Mouse (Mus musculus) cerebellum, postnatal 10 days (tissue): ENCODE measurements around the gene Fbp2.
"Not testable (repeated sequence)": the region's sequence is repeated elsewhere in the genome, so short reads cannot be mapped to it uniquely, and the experiment has no call there.

Experiments used
- DNase-seq, 2 experiments: peaks; one replicate each; pipeline ENCODE4 v3.0.0; 2021; ENCODE audit warnings: mixed read lengths in 2 of 2

Fbp2 gene

DNA sequence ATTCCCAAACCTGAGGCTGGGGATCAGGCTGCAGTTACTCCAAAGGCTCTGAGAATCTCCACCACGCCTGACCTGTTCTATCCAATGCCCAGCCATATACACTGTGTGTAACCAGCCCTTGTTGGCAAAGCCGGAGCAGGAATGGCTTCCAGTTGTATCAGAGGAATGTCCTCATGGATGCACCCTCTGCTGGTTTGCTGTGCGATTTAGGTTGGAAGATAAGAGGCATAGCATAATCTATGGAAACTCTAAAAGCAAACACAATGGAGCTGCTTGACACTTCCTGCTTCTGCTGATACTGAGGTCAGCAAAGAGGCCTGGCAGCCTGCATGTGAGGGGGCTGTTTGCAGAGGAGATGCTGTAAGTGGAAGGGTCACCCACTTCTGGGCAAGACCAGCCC, 4.7 kb upstream of the Fbp2 start:
- no peak for DNase-seq

DNA sequence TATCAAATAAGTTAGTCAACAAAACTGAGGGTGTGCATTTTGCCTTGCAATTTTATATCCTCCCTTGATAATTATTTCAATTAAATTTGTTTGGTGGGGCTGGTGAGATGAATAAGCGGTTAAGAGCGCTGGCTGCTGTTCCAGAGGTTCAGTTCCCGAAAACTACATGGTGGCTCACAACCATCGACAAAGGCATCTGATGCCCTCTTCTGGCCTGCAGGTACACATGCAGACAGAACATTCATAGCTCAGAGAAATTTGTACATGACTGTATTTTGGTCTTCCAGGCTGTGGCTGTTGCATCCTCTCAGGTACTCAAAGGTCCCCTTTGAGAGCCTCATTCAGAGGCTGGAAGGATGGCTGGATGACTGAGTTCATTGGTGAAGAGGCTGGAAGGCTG, 1.8 kb upstream of the Fbp2 start:
- DNase-seq, result no peak

DNA sequence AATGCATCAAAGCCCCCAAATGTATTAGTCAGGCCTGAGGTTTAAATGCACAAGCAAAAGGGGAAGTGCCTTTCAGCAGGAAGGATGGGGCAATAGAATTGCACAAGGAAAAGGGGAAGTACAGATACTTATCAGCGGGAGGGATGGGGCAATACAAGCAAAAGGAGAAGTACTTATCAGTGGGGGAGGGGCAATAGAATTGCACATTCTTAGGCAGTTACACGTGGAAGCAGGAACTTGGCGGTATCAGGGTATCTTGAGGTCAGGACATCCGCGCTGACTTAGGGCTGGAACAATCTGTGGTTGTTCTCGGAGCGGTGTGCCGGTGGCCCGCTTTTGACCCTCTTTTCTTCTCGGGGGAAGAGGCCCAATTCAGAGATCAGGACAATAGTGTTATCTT, 1.0 kb upstream of the Fbp2 start:
- not testable (repeated sequence) for DNase-seq

DNA sequence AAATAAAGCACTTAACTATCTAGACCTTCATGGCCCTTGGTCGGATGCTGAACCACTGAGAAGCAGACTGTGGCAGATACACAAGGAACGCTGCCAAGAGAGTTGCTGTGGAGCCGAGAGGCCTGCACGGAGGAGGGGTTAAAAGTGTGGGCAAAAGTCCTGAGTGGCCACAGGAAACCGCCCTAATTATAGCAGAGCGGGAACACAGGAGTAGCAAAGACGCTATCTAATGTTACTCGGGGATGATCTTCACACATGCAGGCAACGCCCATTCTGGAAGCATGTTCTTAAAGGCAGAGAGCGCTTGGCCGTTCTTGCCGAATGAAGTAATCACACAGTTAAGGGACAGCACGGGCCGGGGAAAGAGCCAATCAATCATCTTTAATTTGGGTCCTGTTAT, 1.4 kb downstream of the Fbp2 start:
- DNase-seq, result no peak

DNA sequence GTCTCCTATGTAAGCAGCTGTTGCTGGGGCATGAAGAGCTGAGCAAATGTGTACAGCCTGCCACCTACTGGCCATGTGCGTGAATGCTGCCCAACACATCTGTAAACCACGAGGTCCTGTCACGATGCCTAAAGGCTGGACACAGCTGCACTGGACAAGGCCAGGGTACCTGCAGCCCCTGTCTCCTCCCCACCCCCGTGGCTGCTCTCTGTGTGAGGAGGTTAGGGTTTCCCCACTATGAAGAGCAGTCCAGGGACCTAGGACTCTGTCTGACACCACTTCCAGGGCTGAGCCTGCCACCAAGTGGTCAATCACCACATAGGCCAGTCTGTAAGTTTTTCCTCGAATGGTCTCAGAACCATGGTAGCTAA, 1.9 kb downstream of the Fbp2 start:
- peak; percentile 78 to 79 for DNase-seq

DNA sequence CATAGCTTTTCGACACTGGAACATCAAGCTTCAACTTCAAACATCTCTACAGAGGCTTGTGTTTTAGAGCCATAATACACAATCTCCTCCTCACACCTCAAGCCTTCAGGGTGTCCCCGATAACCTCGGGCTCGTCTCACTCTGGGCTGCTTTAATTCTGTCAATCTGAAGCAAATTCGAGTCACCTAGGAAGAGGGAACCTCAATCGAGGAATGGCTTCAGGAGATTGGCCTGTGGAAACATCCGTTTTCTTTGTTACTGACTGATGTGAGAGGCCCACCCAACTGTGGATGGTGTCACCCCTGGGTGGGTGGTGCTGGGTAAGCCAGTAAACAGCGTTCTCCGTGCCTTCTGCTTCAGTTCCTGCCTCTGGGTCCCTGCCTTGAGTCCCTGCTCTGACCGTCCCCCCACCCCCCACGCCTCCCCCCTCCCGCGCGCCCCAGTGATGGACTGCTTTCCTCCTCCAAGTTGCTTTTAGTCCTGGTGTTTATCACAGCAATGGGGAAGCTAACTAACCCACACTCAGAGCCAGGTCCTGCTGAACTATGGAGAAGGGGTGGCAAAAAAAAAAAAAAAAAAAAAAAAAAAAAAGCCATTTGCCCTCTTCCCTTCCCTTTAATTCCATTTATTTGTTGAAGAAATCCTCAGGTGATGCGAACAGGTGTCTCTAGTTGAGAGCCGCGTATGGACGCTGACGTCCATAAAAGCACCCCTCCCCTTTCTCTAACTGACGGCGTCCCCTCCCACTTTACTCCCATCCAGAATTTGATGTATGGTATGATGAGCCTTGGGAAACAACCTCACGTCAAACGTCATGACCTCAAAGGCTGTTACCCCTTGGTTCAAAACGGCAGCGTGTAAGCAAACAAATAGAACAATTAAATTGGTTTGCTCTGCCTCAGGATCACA, 2.6 kb downstream of the Fbp2 start:
- no peak for DNase-seq

DNA sequence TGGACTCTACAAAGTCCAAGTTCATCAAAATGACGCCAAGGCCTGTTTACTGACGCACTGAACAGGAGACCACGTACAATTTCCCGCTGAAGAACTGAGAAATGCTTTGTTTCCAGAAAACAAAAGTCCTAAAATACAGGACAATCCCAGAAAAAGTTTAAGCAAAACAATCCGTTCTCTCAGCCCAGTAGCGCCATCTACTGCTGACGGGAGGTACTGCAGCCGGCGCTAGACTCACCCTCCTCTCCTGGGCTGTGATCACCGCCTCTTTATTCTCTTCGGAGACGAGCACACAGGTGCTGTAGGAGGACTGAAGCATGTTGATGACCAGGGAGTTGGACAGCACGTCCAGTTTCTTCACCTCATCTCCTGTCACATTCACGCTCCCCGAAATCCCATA, 3.6 kb downstream of the Fbp2 start:
- DNase-seq, result peak; percentile 83 to 89

DNA sequence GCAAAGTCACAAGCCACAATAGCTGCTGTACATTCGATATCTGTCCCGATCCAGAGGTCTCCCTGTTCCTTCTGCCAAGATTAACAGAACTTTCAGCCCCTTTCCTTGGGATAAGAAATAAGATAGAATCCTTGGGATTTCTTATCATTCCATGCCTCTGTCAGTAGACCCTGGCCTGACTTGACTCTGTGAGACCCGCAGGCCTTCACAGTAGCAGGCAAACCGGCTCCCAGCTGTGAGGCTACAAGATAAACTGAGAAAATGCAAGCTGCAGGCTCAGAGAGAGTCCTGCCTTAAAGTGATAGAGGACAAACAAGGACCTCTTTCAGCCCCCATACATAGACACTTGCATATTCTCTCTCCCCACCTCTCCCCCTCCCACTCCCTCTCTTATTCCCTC, 24.9 kb downstream of the Fbp2 start:
- no peak for DNase-seq

DNA sequence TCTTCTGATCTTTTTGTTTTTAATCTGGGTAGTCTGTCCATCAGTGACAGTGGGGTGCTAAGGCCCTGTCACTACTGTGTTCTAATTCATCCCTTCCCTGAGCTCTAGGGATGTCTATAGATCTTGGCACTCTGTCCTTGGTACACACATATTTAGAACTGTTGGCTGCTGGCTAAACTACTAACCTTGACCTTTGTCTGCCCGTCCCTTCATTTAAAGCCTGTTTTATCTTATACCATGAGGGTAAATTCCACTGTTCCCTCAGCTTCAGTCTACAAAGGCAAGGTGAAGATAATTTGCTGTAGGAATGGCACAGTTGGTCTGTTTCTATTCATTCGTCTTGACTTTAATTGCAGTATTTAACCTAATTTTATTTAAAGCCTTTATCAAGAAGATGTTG, 26.0 kb downstream of the Fbp2 start:
- DNase-seq, result no peak

DNA sequence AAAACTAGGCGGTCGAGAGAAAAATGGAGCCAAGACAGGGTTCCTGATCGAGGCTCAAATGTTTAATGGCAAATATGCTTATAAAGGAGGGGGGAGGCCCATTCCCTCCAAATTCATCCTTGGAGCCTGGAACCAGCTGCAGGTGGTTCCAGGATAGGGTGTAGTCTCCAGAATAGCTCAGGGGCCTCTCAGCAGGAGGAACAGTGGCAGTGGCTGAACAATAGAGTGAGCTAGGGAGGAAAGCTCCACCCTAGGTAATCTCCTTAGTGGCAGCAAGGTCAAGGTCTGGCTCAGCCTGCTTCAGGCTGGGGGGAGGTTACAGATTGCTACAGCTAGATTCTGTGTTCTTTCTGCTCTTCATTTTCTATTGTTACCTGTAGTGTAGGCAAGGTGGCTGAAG, 42.5 kb downstream of the Fbp2 start:
- DNase-seq, result not testable (repeated sequence)

DNA sequence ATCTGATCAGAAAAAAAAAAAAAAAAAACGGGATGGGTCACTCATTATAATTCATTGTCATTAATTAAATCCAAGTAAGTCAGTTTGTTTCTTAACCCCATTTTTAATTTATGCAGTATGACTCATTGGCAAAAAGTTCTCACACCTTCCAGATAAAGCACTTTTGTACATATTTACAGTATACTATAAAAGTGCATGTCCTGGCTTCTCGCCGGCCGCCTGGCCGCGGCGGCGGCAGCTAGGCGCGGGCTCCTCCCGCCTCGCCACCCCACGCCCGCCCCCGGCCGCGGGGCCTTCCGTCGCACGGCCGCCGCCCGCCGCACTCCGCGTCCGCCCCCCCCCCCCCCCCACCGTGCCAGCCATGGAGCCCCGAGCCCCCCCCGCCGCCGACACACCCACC, 45.5 kb downstream of the Fbp2 start:
- DNase-seq, result peak in 1 of 2 experiments; percentile 2

DNA sequence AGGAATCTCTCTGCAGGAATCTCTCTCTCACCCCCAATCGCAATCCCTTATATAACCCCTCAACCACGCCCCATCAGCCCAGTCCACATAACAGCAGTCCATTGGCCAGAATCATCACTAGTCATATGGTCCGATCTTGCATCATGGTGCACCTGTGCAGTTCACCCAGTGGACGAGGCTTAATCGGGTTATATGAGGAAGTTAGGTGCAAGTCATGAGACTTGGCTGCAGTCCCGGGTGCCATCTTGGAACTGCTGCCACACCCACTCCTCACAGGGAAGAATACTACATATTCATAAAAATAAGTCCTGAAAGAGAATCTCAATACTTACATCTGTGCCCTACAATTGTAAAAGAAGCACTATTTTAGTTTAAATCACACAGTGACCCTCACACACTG, 50.2 kb downstream of the Fbp2 start:
- DNase-seq, result not testable (repeated sequence)
